Mouse (Mus musculus): ENCODE measurements at regions not wholly inside any gene's neighbourhood (a gene's known extent, or its start where the extent isn't known, plus 50 kb on each side); places are given as distances from the start of the nearest gene placed in this dataset.

DNA sequence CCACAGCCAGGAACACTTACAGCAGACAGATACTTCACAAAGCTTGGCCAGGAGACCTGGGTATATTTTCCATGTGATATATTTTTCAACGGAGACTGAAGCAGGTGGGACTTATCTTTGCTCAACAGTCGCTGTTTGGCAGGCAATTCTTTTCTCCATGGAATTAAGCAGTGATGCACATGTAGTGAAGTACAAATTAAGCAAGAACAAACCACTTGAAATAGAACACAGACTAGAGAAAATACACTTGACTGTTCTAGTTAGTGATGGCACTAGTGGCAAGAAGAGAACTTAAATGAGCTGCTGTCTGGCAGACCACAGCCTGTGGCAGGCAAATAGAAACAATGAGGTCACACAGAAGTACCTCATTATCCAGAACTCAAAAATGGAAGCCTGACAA lies 57.8 kb upstream of the P3h2 start:
- ATAC-seq (ENCODE audit: insufficient number of reproducible peaks, low FRiP score, low TSS enrichment, low read depth) (no peak), DNase-seq (ENCODE audit: low spot score) (no peak)
- 87% methylated on average over 2 of the region's 2 CpGs for WGBS

GRCm38 (mm10) chr16:26157606-26158005 lies 52.0 kb upstream of the P3h2 start:
- WGBS: 74% methylated on average over 5 of the region's 5 CpGs
- Histone ChIP-seq H3K4me2 (ENCODE audit: low read depth, severe bottlenecking) (no peak overlapping the region), H3K27ac (replicated peaks; ENCODE audit: low read depth, low read length) (no peak overlapping the region), H3K36me3 (ENCODE audit: control insufficient read depth, insufficient read depth, low read length) (no peaks in the 10 kb centered on the region), H3K9ac (ENCODE audit: low read length) (no peak overlapping the region), H3K4me3 (ENCODE audit: low read depth, low read length) (no peak overlapping the region), H3K4me1 (ENCODE audit: control insufficient read depth, insufficient read depth, low read length) (no peaks in the 10 kb centered on the region), H3K9me3 (ENCODE audit: control insufficient read depth, low read length) (no peaks in the 10 kb centered on the region), H3K27me3 (ENCODE audit: control insufficient read depth, insufficient read depth, low read length) (no peaks in the 10 kb centered on the region)
- ATAC-seq (ENCODE audit: insufficient number of reproducible peaks, low FRiP score, low TSS enrichment, low read depth) (no peak), DNase-seq (ENCODE audit: low spot score) (no peak)

More for the DNA sequence above, 57.8 kb upstream of the P3h2 start:
- no peaks in the 10 kb centered on the region for H3K27me3 ChIP-seq (ENCODE audit: control insufficient read depth, insufficient read depth, low read length)
- H3K4me3 ChIP-seq (ENCODE audit: low read depth, low read length): no peak overlapping the region
- no peaks in the 10 kb centered on the region for H3K4me1 ChIP-seq (ENCODE audit: control insufficient read depth, insufficient read depth, low read length)
- H3K4me2 ChIP-seq (ENCODE audit: low read depth, severe bottlenecking): no peak overlapping the region
- H3K9me3 ChIP-seq (ENCODE audit: control insufficient read depth, low read length): no peaks in the 10 kb centered on the region
- H3K36me3 ChIP-seq (ENCODE audit: control insufficient read depth, insufficient read depth, low read length): no peaks in the 10 kb centered on the region
- H3K9ac ChIP-seq (ENCODE audit: low read length): no peak overlapping the region
- H3K27ac ChIP-seq (replicated peaks; ENCODE audit: low read depth, low read length): no peak overlapping the region

All from limb, embryonic 11.5 days (tissue).